Mouse (Mus musculus): ENCODE results near the gene Fzd5.

Fzd5 gene

DNA sequence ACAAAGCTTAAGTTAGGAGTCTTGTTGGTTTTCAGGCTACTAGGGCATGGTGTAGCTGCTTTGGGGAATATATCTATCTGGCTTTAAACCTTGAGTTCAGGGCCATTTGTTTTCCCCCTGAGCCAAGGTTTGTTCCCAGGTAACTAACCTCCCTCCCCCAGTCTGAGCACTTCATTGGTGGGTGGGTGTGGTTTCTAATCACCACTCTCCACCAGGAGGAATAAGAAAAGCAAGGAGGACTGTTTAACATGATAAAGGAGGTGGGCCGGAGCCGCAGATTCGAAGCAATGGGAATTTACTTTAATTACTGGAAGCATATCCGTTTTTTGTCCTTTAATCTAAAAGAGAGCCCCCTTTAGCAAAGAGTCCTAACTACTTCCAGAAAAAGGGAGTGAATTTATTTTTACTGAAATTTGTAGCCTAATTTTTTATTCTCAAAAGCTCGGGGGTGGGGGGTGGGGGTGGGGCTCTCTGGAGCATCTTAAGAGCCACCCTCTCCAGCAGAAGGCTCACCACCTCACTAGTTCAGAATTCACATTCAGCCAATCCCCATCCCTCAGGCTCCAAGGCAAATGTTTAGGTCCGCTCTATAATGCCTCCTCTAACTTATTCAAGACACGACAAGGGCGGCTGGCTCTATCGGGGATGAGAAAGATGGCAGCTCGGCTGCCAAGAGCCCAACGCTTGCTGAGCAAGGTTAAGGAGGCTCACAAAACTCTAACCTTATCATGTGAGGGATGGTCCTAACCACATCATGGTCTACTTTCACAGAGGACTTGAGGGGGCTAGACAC, 3.9 kb downstream of the Fzd5 start:
- DNase-seq (ENCODE audit: low spot score): no peak

GRCm38 (mm10) chr1:64732637-64733200, 4.8 kb downstream of the Fzd5 start:
- no peak for DNase-seq (ENCODE audit: low spot score)

- DNase-seq (ENCODE audit: low spot score): no peak
These were observed 5.4 kb downstream of the Fzd5 start for GRCm38 (mm10) chr1:64732161-64732560.

DNA sequence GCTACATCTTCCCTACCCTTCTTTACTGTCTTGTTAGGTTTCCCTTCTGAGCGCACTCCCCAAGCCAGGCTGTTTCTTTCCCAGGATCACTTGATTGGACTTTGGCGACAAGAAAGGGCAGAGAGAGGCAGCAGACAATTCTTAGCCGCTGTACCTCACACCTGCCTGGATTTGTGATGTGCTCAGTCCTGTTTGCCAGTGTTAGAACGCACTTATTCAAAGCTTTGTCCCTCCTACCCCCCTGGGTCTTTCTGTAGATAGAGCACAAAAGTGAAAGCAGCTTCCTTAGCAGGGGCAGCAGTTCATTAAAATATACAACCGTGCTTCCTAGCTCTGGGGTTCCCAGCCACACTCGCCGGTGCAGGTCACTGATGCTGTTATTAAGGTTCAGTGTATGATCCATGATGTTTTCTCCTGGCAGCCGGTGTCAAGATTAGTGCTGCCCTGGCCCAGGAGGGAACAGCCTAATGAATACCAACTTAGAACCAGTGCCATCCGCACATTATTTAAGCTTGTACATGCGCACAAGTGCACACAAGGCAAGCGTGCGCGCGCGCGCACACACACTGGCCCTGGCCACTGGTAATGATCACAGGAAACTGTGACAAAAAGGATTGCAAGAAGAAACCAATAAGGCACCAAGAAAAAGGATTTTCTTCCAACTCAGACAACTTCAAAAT, 6.1 kb downstream of the Fzd5 start:
- no peak for DNase-seq (ENCODE audit: low spot score)

GRCm38 (mm10) chr1:64730046-64730445, 7.5 kb downstream of the Fzd5 start:
- DNase-seq (ENCODE audit: low spot score): no peak

DNA sequence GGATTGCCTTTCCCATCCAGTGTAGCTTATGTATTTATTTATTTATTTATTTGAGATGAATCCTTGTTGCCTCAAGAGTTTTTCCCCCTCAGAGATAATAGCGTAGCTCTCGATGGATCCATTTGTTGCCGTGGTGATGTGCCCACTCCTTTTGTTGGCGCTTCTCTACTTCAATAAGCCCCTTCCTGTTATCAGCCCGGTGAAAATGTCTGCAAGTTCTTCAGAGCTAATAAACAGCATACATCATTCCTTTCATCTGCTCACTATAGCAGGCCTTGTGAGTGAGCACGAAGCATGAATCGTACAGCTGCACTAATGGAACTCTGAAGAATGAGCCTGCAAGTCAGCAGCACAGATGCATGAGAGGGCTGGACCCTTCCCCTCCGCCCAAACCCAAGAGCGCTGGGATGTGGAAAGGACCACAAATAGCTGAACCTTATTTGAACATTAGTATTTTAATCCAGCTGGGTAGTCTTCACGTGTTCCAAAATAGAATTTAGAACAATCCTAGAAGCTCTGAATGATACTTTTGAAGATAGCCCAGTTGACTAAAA, 16.4 kb downstream of the Fzd5 start:
- DNase-seq (ENCODE audit: low spot score): no peak

DNA sequence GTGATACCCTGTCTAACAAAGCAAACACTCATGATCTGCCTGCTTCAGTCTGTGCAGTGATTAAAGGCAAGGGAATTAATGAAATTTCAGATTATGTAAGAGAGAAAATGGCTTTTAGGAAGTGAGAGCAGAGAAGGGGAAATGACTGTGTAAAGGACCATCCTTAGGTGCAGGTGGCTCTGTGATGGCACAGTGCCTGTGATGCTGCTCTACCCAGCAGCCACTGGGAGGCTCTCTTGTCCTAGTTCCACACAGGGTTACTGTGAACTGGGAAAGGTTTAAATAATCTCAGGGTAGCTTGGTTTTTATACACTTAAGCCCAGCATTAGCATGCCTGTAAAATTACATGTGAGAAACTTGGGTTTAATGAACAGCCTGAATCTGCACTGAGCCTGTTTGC, 20.0 kb downstream of the Fzd5 start:
- no peak for DNase-seq (ENCODE audit: low spot score)

DNA sequence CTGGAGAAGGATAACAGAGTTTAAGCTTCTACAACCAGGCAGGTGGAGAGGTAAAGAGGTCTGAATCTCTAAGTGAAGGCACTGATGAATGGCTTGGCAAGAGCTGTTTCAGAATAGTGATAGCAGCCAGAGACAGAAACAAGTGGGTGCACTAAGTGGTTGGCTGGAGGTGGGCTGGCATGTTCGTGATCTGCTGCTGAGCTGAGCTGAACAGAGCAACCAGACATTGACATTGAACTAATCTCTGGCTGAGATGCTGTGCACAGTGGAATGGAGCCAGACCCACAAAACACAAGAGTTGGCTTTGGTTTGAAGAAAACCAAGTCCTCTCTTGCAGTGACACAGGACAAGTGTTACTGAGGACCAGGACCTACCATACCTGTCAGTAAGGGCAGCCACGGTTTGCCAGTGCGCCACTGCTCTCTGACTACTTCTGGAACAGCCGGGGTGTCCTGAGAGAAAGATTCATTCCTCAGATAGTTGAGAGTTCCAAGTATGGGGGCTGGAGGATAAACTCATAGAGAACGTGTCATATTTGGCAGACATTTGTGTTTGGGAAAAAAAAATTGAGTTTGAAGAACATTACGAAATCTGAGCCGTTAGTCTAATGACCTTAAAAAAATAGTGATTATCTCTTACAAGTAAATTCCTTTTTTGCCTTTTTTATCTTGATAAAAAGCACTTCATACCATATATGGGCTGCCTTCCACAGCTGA, 20.8 kb downstream of the Fzd5 start:
- DNase-seq (ENCODE audit: low spot score): no peak

DNA sequence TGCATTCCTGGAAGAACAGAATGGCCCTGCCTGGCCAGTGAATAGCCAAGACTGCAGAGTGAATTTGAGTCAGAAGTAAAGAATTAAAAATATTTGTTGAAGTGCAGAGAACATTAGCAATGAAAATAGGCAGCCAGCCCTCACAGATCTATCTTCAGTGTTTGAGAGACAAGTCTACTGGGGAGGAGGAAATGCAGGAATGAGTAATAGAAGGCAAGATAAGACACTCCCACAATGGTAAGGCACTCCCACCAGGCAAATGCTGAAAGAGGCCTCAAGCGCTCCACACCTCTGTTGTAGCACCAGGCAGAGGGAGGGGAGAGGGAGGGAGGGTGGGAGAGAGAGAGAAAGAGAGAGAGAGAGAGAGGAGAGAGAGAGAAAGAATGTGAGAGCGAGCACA, 22.1 kb downstream of the Fzd5 start:
- no peak for DNase-seq (ENCODE audit: low spot score)

GRCm38 (mm10) chr1:64712006-64712760, 25.4 kb downstream of the Fzd5 start:
- DNase-seq (ENCODE audit: low spot score): no peak

DNA sequence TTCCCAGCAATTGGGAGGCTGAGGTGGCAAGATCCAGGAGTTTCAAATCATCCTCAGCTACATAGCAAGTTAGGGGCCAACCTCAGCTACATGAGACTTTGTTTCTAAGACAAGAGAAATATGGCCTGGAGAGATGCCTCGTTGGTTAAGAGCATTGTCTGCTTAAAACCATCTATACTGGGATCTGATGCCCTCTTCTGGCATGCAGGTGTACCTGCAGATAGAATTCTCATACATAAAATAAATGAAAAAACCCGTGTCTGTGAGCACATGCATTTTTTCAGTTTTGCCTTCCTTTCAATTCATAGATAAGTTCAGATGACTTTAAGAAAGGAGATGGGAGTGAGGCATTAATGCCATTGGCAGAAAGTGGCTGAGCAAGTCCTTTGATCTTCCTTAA, 27.7 kb downstream of the Fzd5 start:
- no peak for DNase-seq (ENCODE audit: low spot score)

DNA sequence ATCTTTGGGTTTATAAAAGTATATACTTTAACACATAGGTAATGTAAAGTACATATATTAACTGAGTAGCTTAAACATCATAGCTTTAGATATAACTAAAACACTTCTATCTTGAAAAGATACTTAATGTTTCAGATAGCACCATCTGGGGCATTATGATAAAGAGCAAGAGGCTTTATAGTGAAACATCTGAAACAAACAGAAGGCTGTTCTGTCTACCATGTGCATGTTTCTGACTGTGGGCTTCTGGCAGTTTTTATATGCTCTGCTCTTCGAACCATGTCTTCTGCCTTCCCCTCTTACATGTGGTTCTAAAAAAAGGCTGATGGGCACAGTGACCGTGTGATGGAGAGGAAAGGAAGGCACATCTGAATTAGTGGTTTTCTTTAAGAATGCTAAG, 30.9 kb downstream of the Fzd5 start:
- no peak for DNase-seq (ENCODE audit: low spot score)

DNA sequence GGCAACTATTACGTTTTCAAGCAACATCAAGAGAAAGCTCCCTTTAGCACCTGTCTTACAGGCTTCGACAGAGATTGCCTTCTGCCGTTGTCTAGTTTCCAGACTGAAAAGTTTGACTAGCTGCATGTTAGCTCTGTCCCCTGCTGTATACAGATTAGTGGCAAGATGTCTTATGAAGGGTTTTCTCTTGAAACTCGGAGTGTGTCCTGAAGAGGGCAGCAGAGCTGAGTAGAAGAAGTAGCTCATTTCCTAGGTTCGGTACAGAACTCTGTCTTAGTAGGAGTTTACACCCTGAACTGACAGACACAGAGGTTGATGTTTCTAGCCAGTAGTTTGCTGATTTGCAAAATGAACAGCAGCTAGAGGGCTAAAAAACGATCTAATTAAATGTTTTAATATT, 32.3 kb downstream of the Fzd5 start:
- DNase-seq (ENCODE audit: low spot score): no peak

DNA sequence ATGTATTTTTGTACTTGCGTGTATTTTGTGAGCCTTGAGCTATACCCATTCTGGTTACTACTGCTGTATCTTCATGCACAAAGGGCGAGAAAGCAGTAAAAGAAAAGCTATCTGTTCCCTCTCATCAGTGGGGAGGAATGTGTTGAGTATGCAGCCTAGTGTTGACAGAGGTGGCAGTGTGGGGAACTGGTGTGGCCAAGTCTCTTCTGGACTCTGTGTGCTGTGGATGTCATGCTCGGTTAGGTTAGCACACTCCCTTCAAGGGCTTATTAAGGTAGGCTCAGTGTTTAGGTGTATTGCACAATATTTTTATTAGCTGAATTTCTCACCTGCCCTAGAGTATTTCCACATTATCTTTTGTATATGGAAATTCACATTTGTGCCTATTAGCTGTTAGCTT, 35.8 kb downstream of the Fzd5 start:
- DNase-seq (ENCODE audit: low spot score): no peak

DNA sequence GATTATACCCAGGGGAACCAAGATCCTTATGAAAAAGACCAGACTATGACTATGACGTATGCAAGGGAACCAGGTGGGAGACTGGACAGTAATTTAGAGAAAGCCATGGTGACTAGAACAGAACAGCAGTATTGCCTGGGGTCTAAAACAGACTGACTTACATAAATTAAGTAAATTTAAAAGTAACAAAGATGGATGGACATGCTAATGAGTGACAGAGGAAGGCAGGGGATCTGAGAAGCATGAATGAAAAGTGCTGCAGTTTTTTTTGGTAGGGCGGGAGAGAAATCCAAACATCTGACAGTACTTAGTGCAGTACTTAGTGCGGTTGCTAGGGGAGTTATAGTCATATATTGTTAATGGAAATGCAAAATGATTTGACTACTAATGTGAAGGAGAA, 42.4 kb downstream of the Fzd5 start:
- no peak for DNase-seq (ENCODE audit: low spot score)

GRCm38 (mm10) chr1:64691581-64691980, 46.0 kb downstream of the Fzd5 start:
- DNase-seq (ENCODE audit: low spot score): no peak

- DNase-seq (ENCODE audit: low spot score): peak; percentile 18
These were observed 46.4 kb downstream of the Fzd5 start for GRCm38 (mm10) chr1:64691121-64691551.

GRCm38 (mm10) chr1:64690213-64691013, 47.1 kb downstream of the Fzd5 start, which contains the start of gene Ccnyl1:
TSS of gene Ccnyl1 (plus strand) at chr1:64690455.
- DNase-seq (ENCODE audit: low spot score): peak; percentile 94

GRCm38 (mm10) chr1:64689561-64690212, 47.9 kb downstream of the Fzd5 start:
- DNase-seq (ENCODE audit: low spot score): no peak

GRCm38 (mm10) chr1:64688046-64688445, 49.5 kb downstream of the Fzd5 start:
- no peak for DNase-seq (ENCODE audit: low spot score)
